Mouse (Mus musculus): Measurements from ENCODE around the gene Ndufa4l2.

The Ndufa4l2 gene

GRCm38 (mm10) chr10:127514764-127515163 is at the start of gene Ndufa4l2:
Gene Ndufa4l2, plus strand, starts transcription at chr10:127514967.
- in situ Hi-C loops (cut with MboI; ENCODE audit: unreplicated experiment in 2 of 2): no loop called here

- in situ Hi-C loops (cut with MboI; ENCODE audit: unreplicated experiment in 2 of 2): no loop called here
Measured at GRCm38 (mm10) chr10:127471281-127471988, 43.3 kb upstream of the Ndufa4l2 start.

- in situ Hi-C loops (cut with MboI; ENCODE audit: unreplicated experiment in 2 of 2): no loop called here
Measured at GRCm38 (mm10) chr10:127472722-127473121, 42.0 kb upstream of the Ndufa4l2 start.

- in situ Hi-C loops (cut with MboI; ENCODE audit: unreplicated experiment in 2 of 2): no loop called here
Measured at GRCm38 (mm10) chr10:127475175-127475574, 39.6 kb upstream of the Ndufa4l2 start.

- in situ Hi-C loops (cut with MboI; ENCODE audit: unreplicated experiment in 2 of 2): no loop called here
Measured at GRCm38 (mm10) chr10:127476541-127476940, 38.2 kb upstream of the Ndufa4l2 start.

- in situ Hi-C loops (cut with MboI; ENCODE audit: unreplicated experiment in 2 of 2): no loop called here
Measured at GRCm38 (mm10) chr10:127477301-127477700, 37.5 kb upstream of the Ndufa4l2 start.

- in situ Hi-C loops (cut with MboI; ENCODE audit: unreplicated experiment in 2 of 2): no loop called here
Measured at GRCm38 (mm10) chr10:127479131-127479530, 35.6 kb upstream of the Ndufa4l2 start.

- in situ Hi-C loops (cut with MboI; ENCODE audit: unreplicated experiment in 2 of 2): no loop called here
Measured at GRCm38 (mm10) chr10:127480833-127481813, 33.6 kb upstream of the Ndufa4l2 start.

GRCm38 (mm10) chr10:127485235-127485634 is 29.5 kb upstream of the Ndufa4l2 start:
- in situ Hi-C loops (cut with MboI; ENCODE audit: unreplicated experiment in 2 of 2): no loop called here

- in situ Hi-C loops (cut with MboI; ENCODE audit: unreplicated experiment in 2 of 2): no loop called here
Measured at GRCm38 (mm10) chr10:127488856-127489255, 25.9 kb upstream of the Ndufa4l2 start.

GRCm38 (mm10) chr10:127490160-127491127 is 24.3 kb upstream of the Ndufa4l2 start:
- in situ Hi-C loops (cut with MboI; ENCODE audit: unreplicated experiment in 2 of 2): no loop called here

- in situ Hi-C loops (cut with MboI; ENCODE audit: unreplicated experiment in 2 of 2): no loop called here
Measured at GRCm38 (mm10) chr10:127491128-127491512, 23.6 kb upstream of the Ndufa4l2 start.

- in situ Hi-C loops (cut with MboI; ENCODE audit: unreplicated experiment in 2 of 2): no loop called here
Measured at GRCm38 (mm10) chr10:127492118-127492517, 22.6 kb upstream of the Ndufa4l2 start.

- in situ Hi-C loops (cut with MboI; ENCODE audit: unreplicated experiment in 2 of 2): no loop called here
Measured at GRCm38 (mm10) chr10:127496156-127496555, 18.6 kb upstream of the Ndufa4l2 start.

- in situ Hi-C loops (cut with MboI; ENCODE audit: unreplicated experiment in 2 of 2): no loop called here
Measured at GRCm38 (mm10) chr10:127499516-127499915, 15.3 kb upstream of the Ndufa4l2 start.

GRCm38 (mm10) chr10:127500042-127500441 is 14.7 kb upstream of the Ndufa4l2 start:
- in situ Hi-C loops (cut with MboI; ENCODE audit: unreplicated experiment in 2 of 2): no loop called here

- in situ Hi-C loops (cut with MboI; ENCODE audit: unreplicated experiment in 2 of 2): no loop called here
Measured at GRCm38 (mm10) chr10:127500894-127501893, 13.6 kb upstream of the Ndufa4l2 start, which contains the start of gene Stac3. Gene Stac3, plus strand, starts transcription at chr10:127501686.

GRCm38 (mm10) chr10:127508239-127508638 is 6.5 kb upstream of the Ndufa4l2 start:
- in situ Hi-C loops (cut with MboI; ENCODE audit: unreplicated experiment in 2 of 2): loop anchor here (5.0 kb wide), 1 partner anchor 34 kb away; no protein-coding TSS in a partner anchor
